Mouse (Mus musculus): ENCODE measurements at regions not wholly inside any gene's neighbourhood (a gene's known extent, or its start where the extent isn't known, plus 50 kb on each side); places are given as distances from the start of the nearest gene placed in this dataset.

DNA sequence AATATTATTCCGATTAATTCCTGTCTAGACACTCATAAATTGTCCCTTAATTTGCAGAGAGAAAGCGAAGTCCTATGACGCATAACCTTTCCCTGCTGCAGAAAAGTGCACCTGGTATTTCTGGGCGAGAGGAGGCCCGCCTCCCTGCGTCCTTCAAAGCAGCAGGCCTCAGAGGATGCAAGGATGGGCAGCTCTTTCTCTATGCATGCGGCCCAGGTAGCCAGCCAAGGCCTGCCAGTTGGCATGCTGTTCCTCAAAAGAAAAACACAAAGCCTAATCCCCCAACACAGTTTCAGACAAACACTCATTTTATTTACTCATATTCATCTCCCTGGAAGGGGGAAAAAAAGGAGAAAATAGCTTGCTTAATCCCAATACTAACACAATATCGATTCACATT lies 308.2 kb downstream of the Gm10295 start:
- TF ChIP-seq MAX (IDR thresholded peaks at IDR 0.05; ENCODE audit: low read length) (no peak), POLR2AphosphoS2 (IDR thresholded peaks at IDR 0.05; ENCODE audit: low read depth, low read length) (no peak)

All from CH12.LX (cell line).